Mouse (Mus musculus): Measurements from ENCODE around the gene Kcnma1. TPM values are rescaled to one million over a fixed set of nuclear protein-coding genes. Genes with fewer than 3 reads are reported as not detected.

Gene Kcnma1
- polyA plus RNA-seq, 1 experiment, result 75.1 TPM

GRCm38 (mm10) chr14:23618081-23618480, 396.2 kb downstream of the Kcnma1 start:
- no peak overlapping the region for H3K27ac ChIP-seq (ENCODE audit: insufficient read depth, low read depth, low read length)
- TF ChIP-seq CTCF (IDR thresholded peaks at IDR 0.05; ENCODE audit: insufficient read depth, low read depth, low read length), result no peak
- no peak for TF ChIP-seq POLR2A (IDR thresholded peaks at IDR 0.05; ENCODE audit: insufficient read depth, low read depth, low read length)
- no peaks in the 10 kb centered on the region for H3K4me1 ChIP-seq (ENCODE audit: control insufficient read depth, insufficient read depth, low read length)
- 89% methylated on average over 1 of the region's 1 CpGs for WGBS
- H3K4me3 ChIP-seq (ENCODE audit: insufficient read depth, low read depth, low read length), result no peak overlapping the region

GRCm38 (mm10) chr14:23610054-23610453, 404.2 kb downstream of the Kcnma1 start:
- TF ChIP-seq POLR2A (IDR thresholded peaks at IDR 0.05; ENCODE audit: insufficient read depth, low read depth, low read length) (no peak), CTCF (IDR thresholded peaks at IDR 0.05; ENCODE audit: insufficient read depth, low read depth, low read length) (no peak)
- Histone ChIP-seq H3K4me1 (ENCODE audit: control insufficient read depth, insufficient read depth, low read length) (no peaks in the 10 kb centered on the region), H3K27ac (ENCODE audit: insufficient read depth, low read depth, low read length) (no peak overlapping the region), H3K4me3 (ENCODE audit: insufficient read depth, low read depth, low read length) (no peak overlapping the region)
- 75% methylated on average over 3 of the region's 3 CpGs for WGBS

GRCm38 (mm10) chr14:23605740-23606139, 408.6 kb downstream of the Kcnma1 start:
- peaks cover 4% of the 10 kb centered on the region for H3K4me1 ChIP-seq (ENCODE audit: control insufficient read depth, insufficient read depth, low read length)
- TF ChIP-seq POLR2A (IDR thresholded peaks at IDR 0.05; ENCODE audit: insufficient read depth, low read depth, low read length) (no peak), CTCF (IDR thresholded peaks at IDR 0.05; ENCODE audit: insufficient read depth, low read depth, low read length) (no peak)
- no peak overlapping the region for H3K4me3 ChIP-seq (ENCODE audit: insufficient read depth, low read depth, low read length)
- WGBS, result 87% methylated on average over 7 of the region's 7 CpGs
- no peak overlapping the region for H3K27ac ChIP-seq (ENCODE audit: insufficient read depth, low read depth, low read length)

- H3K4me1 ChIP-seq (ENCODE audit: control insufficient read depth, insufficient read depth, low read length), result peaks cover 4% of the 10 kb centered on the region
- no peak for TF ChIP-seq CTCF (IDR thresholded peaks at IDR 0.05; ENCODE audit: insufficient read depth, low read depth, low read length)
- no peak for TF ChIP-seq POLR2A (IDR thresholded peaks at IDR 0.05; ENCODE audit: insufficient read depth, low read depth, low read length)
- 57% methylated on average over 4 of the region's 4 CpGs for WGBS
- H3K27ac ChIP-seq (ENCODE audit: insufficient read depth, low read depth, low read length), result no peak overlapping the region
- no peak overlapping the region for H3K4me3 ChIP-seq (ENCODE audit: insufficient read depth, low read depth, low read length)
These were observed 411.4 kb downstream of the Kcnma1 start for GRCm38 (mm10) chr14:23602937-23603336.

DNA sequence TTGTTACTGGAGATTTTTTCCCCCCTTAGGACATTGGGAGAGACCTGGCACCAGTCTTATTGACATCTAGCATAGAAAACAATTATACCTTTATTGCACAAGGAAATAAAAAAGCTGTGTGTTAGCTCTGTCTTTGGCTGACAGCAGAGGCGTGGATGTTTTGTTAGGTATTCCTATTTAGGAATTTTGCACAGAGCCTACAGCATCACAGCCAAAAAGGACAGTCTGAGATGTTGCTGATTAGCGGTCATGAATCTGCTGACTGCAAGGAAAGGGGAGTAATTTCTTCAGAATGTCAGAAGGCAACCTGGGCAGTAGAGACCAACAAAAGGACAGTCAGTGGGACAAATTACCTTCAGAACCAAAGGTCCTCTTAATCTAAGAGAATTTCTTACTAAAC, 412.2 kb downstream of the Kcnma1 start:
- TF ChIP-seq CTCF (IDR thresholded peaks at IDR 0.05; ENCODE audit: insufficient read depth, low read depth, low read length), result no peak
- TF ChIP-seq POLR2A (IDR thresholded peaks at IDR 0.05; ENCODE audit: insufficient read depth, low read depth, low read length), result no peak
- no peak overlapping the region for H3K27ac ChIP-seq (ENCODE audit: insufficient read depth, low read depth, low read length)
- WGBS, result 82% methylated on average over 2 of the region's 2 CpGs
- H3K4me1 ChIP-seq (ENCODE audit: control insufficient read depth, insufficient read depth, low read length), result peaks cover 4% of the 10 kb centered on the region
- no peak overlapping the region for H3K4me3 ChIP-seq (ENCODE audit: insufficient read depth, low read depth, low read length)

DNA sequence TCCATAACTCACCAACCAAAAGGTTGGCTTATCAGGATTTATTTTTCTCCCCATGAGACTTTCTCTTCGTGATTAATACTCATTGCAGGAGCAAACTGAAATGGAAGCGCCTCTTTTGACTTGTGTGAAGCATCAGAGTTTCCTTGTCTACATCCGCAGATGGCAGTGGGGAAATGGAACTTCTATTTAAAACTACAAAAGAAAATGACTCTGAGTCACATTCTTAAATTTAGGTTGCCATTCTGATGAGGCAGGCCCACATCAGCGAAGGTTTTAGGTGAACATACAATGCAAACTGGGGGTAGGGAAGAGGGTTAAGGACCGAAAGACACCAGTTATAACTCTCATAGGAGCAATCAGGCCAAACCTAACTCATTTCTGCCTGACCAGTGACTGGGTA, 419.7 kb downstream of the Kcnma1 start:
- peak overlapping the region; percentile 88; the same call in 1 of the 2 replicates for H3K27ac ChIP-seq (ENCODE audit: insufficient read depth, low read depth, low read length)
- no peak for TF ChIP-seq POLR2A (IDR thresholded peaks at IDR 0.05; ENCODE audit: insufficient read depth, low read depth, low read length)
- no peak for TF ChIP-seq CTCF (IDR thresholded peaks at IDR 0.05; ENCODE audit: insufficient read depth, low read depth, low read length)
- H3K4me3 ChIP-seq (ENCODE audit: insufficient read depth, low read depth, low read length), result no peak overlapping the region
- WGBS, result 45% methylated on average over 5 of the region's 5 CpGs
- H3K4me1 ChIP-seq (ENCODE audit: control insufficient read depth, insufficient read depth, low read length), result no peaks in the 10 kb centered on the region

DNA sequence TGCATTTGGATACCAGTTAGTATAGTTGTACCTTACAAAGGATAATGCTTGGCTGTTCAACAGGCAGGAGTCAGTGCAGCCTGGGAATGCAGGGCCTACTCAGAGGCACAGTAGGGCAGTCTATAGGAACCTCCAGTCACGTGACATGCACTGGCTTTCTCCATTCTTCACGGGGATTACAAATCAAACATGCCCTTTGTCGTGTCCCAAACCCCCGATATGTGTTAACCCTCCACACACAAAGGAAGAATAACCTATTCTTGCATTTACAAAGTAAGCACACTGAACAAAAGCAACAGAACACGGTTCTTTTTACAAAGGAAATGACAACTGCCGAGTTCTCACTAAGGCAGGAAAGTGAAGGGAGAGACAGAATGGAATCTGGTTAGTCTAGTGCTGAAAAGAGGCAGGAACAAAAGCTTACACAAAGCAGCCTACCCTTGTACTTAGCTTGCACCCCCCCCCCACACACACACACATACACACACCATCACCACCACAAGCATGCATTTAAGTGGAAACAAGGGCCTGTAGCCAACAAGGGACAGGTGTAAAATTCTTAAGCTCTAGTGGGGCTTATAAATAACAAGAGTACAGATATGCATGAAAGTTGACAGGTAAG, 421.4 kb downstream of the Kcnma1 start:
- WGBS, result 57% methylated on average over 6 of the region's 6 CpGs
- Histone ChIP-seq H3K27ac (ENCODE audit: insufficient read depth, low read depth, low read length) (no peak overlapping the region), H3K4me3 (ENCODE audit: insufficient read depth, low read depth, low read length) (no peak overlapping the region), H3K4me1 (ENCODE audit: control insufficient read depth, insufficient read depth, low read length) (no peaks in the 10 kb centered on the region)
- TF ChIP-seq CTCF (IDR thresholded peaks at IDR 0.05; ENCODE audit: insufficient read depth, low read depth, low read length) (no peak), POLR2A (IDR thresholded peaks at IDR 0.05; ENCODE audit: insufficient read depth, low read depth, low read length) (no peak)

DNA sequence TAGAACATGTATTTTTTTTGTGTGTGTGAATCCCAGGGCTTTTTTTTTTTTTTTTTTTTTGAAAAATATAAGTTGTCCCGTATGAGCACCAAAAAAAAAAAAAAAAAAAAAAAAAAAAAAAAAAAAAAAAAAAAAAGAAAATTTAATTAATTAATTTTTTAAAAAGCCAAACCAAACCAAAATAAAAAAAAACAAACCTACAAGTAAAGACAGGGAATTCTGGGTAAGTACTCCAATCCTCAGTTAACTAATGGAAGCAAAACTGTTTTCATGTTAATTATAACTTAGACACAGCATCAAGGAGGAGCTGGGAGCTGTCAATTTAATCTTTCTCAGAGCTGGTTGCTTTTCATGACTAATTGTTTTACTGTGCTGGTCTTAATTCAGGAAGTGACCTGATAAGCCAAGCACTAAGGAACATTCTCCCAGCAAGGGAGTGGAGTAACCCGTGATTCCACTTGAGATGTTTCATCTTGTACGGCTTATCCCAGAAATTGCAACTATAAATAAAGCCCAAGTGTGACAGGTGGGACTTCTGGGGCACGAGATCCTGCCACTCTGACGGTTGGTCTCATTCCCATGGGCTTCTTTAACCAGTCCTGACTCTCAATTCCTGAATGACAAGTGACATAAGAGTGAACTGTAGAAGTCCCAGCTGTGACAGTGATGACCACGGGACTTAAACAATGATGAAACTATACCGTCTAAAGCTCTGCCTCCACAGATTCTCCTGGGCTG, 424.4 kb downstream of the Kcnma1 start:
- WGBS, result 73% methylated on average over 7 of the region's 7 CpGs
- H3K4me1 ChIP-seq (ENCODE audit: control insufficient read depth, insufficient read depth, low read length), result peaks cover 6% of the 10 kb centered on the region
- TF ChIP-seq POLR2A (IDR thresholded peaks at IDR 0.05; ENCODE audit: insufficient read depth, low read depth, low read length) (no peak), CTCF (IDR thresholded peaks at IDR 0.05; ENCODE audit: insufficient read depth, low read depth, low read length) (no peak)
- H3K27ac ChIP-seq (ENCODE audit: insufficient read depth, low read depth, low read length), result no peak overlapping the region
- H3K4me3 ChIP-seq (ENCODE audit: insufficient read depth, low read depth, low read length), result no peak overlapping the region

GRCm38 (mm10) chr14:23587451-23587850, 426.8 kb downstream of the Kcnma1 start:
- Histone ChIP-seq H3K27ac (ENCODE audit: insufficient read depth, low read depth, low read length) (no peak overlapping the region), H3K4me1 (ENCODE audit: control insufficient read depth, insufficient read depth, low read length) (peaks cover 6% of the 10 kb centered on the region), H3K4me3 (ENCODE audit: insufficient read depth, low read depth, low read length) (no peak overlapping the region)
- TF ChIP-seq POLR2A (IDR thresholded peaks at IDR 0.05; ENCODE audit: insufficient read depth, low read depth, low read length) (no peak), CTCF (IDR thresholded peaks at IDR 0.05; ENCODE audit: insufficient read depth, low read depth, low read length) (no peak)
- WGBS, result 56% methylated on average over 9 of the region's 9 CpGs

All from olfactory bulb, adult 2 months (tissue).